Mouse (Mus musculus) cerebellum, postnatal 10 days (tissue): ENCODE results near the gene Gpat2.
A peak's percentile ranks its signal among the peaks of the same experiment; 100 is the strongest.

ENCODE experiments used
- DNase-seq, 2 experiments: peaks; one replicate each; pipeline ENCODE4 v3.0.0; 2021; ENCODE audit warnings: mixed read lengths in 2 of 2

Gpat2 gene

DNA sequence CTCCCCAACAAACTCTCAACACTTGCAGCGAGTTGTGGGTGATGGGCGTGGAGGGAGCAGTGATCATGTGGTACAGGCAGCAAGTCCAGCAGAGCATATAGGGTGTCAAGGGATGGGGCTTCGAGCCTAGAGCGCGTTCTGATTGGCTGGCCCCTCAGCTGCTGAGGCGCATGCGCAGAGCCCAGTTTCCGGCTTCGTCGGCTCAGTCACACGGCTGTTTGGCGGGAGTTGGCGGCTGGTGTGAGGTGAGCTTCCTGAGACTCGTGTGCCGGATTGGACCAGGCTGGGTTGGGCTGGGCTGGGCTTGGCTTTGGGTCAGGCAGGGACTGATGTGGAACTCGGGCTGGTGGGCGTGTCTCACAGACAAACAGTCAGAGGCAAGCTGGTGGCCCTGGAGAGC is at the start of gene Gpat2:
Gene Gpat2, plus strand, starts transcription at position 223 of the 400 bp plus-strand sequence.
- no peak for DNase-seq

DNA sequence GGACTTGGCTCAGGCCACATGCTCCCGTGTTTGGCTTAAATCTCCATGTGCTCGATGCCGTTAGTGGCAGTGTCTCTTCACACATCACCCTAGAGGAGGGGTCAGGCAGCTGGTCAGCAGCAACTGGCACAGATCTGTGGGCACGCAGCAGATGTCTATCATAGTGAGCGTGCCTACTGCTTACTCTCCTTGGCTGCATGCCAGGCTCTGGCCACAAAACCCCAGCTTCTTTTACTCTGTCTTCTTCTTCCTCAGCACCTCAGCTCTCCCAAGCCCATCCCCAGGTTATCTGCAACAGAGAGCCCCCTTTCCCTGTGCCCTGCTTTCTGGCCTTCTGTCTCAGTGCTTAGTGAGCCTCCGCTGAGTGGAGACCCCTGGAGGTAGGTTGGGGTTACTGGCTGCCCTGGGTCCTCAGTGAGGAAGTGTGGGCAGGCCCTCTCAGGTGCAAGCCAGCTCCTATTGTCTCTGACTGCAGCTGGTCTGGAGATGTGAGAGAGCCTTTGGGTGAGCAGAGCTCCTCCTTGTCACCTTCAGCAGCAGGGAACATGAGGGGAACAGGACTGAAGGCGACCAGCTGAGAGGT is 49.1 kb upstream of the Gpat2 start:
- DNase-seq = peak; percentile 42 to 44

DNA sequence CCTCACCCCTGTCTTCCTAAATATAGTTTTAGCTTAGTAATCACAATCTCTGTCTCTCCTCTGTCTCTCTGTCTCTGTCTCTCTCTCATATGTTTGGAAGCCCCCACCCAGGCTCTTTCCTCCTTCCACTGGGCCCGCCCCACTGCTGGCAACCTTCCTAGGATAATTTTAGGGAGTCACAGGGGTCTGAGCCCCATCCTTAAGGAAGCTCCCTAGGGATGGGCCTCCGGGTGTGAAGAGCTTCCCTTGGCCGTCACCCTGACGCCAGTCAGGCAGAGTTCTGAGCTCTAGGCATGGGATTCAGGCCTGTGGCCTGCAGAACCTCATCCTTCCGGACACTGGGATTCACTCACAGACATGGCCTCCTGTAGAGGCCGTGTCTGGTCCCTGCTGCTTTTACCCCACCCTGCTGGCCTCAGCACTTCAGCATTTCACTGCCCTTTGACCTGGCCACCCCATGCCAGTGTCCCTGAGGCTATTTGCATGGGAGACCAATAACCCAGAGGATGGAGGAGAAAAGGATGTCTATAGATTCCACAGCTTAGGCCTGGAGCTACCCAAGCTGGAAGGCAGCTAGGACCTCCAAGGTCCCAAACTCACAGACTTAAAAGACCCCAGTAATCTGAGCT is 48.5 kb upstream of the Gpat2 start:
- no peak for DNase-seq

DNA sequence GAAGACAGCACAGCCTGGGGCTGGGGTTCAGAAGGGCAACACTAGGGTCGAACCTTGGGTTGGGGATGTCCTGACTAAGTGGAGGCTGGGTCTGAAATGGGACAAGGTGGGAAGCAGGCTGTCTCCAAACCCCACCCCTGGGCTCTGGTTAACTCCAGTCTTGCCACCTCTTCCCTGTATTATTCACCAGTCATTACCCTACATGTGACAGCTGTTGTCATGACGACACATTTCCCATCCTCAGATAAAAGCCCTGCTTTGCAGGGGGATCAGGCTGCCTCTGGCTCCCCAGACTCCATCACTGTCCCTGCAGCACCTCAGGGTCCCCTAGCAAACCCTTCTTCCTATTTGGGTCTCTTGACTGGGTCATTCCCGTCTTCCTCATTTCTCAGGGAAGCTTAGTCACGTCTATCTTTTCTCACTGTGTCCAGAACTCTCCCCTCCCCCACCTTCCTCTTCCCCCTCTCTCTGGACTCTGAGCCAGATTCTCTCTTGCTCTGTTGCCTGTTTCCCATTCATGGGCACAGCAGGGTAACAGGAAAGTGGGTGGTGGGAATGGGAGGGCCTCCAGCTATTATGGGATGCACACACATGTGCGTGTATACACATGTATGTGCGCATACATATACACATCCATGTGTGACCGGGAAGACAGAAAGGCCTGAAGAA is 46.9 kb upstream of the Gpat2 start:
- DNase-seq = peak; percentile 20 to 24

DNA sequence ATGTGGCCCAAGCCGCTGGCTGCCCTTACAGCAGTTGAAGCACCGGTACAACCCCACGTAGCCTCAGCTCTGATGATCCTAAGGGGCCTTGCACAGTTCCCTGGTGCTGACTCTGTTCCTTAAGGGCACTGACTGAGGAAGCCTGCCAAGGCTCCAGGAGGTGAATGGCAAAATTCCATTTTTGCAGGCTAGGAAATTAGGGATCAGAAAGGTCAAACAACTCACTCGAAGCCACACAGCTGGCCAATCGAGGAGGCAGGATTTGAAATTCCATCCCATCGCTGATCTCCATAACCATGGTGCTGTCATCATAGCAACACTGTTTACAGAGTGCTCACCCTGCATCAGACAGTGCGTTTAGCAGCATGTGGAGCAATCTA is 46.4 kb upstream of the Gpat2 start:
- DNase-seq = no peak

DNA sequence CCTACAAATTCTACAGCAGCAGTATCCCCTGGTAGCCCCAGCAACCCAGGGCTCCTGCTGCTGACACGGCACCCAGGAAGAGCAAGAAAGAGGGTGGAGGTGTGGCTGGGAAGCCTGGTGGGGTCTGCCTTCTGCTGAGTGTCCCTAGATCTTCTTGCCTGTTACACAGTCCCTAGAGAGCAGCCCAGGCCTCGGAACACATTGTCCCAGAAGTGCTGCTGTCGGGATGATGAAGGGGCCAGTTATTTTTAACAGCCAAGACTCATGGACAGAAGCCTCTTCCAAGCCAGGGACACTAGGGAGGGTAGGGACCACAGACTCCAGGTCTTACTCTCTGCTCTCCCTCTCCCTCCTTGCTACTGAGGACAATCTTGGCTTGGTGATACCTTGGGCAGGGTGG is 45.7 kb upstream of the Gpat2 start:
- no peak for DNase-seq

DNA sequence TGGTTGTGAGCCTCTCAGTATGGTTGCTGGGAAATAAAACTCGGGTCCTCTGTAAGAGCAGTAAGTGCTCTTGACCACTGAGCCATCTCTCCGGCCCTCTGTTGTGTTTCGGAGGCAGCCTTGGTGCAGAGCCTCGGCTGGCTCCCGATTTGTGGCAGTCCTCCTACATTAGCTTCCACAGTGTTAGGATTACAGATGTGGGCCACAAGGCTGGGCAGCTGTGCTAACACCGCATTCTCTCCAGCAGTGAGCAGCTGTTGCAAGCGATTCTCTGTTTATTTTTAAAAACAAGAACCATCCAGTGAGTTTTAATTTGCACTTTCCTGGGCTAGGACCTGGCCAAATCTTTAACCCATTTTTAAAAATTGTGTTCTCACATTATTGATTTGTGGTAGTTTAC is 41.1 kb upstream of the Gpat2 start:
- DNase-seq = no peak

DNA sequence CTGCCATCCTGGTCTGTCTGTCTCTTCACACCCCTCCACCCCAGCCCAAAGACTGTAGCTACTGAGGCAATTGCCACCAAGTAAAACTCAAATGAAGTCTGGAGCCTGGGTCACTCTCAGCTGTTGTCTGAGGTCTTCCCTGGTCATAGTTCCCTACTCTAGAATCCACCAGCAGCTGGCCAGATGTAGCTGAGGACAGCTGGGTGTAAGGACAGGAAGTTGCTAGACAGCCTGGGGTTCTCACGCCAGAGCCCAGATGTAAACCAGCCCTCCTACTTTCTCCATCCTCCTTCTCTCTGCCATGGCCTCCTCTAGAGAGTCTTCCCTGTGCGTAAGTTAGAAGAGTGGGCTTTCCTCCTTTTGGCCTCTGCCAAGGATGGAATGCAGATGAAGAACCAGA is 37.5 kb upstream of the Gpat2 start:
- DNase-seq = no peak

DNA sequence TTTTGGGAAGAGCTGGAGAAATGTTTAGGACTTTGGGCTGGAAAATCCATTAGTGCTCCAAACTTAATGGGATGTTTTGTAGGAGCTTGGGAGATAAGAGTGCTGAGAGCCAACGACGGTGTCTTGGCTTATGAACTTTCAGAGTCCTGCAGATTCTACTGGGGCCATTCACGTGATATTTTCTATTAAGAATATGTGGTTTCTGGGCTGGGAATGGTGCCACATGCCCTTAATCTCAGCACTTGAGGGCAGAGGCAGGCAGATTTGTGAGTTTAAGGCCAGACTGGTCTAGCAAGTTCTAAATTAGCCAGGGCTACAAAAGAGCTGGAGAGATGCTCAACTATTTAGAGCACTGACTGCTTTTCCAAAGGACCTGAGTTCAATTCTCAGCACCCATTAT is 34.6 kb upstream of the Gpat2 start:
- no peak for DNase-seq

DNA sequence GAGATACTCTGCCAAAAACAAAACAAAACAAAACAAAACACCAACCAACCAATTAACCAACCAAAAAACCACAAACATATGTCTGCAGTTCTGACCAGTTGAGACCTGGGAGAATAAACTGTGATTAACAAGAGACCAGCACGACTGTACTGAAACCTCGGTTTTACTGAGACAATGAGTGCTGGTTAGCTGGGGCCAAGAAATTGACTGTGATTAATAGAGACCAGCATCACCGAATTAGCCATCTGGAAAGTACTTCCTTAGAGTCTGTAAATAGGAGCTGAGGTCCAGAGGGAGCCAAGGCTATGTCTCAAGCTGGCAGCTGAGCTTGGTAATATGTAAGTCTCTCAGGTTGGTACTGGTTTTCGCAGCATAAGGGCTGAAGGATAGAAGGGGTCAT is 34.2 kb upstream of the Gpat2 start:
- no peak for DNase-seq

DNA sequence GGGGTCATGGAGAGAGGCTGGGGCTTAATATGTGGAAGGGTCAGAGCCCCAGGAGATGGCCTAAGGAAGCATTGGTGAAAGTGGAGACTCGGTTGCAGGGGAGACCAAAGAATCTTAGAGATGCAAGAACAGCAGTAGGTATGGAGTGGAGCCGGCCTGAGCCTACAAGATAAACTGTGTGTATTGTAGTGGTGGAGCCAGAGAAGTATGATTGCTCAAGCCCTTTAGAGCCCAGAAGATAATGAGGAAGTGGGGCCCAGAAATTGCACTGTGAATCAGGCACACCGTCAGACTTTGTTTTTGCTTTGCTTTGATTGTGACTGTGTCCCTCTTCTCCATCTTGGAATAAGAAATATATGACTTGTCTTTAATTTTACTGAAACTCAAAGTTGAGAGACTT is 33.7 kb upstream of the Gpat2 start:
- DNase-seq = no peak

DNA sequence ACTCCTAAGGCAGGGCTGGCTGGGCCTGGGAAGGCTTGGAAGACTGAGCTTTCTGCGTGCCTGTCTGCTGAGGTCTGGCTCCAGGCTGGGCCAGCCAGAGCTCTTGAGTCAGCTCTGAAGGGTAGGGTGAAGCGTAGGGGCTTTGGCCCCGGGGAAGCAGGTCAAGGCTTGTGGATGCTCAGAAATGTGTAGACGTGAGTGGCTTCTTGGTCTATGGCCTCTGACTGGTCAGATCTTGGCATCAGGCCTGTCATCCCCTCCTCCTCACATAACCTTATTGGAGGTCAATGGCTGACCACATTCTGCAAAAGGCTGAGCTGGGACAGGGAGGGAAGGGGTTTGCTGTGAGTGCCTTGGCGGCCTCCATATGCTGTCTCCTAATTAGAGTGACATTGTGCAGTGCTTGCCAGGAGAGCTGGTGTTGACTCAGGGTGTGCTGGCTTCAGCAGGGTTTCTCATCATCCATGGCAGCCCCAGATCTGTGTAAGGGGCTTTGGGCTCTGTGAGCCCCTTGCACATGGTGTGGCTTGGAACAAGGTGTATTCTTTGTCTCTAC is 30.3 kb upstream of the Gpat2 start:
- DNase-seq = no peak

DNA sequence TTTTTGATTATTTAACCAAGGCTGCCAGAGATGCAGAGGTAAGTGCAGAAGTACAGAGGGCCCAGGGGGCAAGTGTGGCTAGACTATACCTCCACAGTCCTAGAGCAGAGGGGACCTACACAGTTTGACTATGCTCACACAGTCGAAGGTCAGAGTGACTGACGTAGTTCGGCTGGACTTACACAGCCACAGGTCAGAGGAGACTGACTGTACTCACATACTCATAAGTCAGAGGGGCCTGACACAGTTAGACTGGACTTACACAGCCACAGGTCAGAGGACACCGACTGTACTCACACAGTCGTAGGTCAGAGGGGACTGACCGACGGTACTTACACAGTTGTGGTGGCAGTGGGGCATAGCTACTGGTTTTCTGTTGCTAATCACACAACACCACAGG is 26.3 kb upstream of the Gpat2 start:
- DNase-seq = no peak

DNA sequence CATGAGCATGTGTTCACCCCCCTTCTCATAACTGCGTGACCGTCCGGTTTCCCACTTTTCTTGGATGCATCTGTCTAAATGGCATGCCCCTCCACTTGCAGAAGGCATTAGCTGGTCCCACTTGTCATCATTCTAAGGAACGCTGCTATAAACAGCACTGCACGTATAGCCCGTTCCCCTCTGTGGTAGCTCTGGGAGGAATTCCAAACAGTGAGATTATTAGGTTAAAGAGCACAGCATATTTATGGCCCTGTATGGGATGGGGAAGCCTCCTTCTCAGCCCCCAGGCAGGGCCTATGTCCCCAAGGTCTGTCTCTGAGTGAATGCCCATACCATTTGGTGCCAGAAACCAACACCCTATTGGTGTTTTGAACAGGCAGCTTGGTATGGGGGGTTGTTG is 13.9 kb upstream of the Gpat2 start:
- DNase-seq = no peak

DNA sequence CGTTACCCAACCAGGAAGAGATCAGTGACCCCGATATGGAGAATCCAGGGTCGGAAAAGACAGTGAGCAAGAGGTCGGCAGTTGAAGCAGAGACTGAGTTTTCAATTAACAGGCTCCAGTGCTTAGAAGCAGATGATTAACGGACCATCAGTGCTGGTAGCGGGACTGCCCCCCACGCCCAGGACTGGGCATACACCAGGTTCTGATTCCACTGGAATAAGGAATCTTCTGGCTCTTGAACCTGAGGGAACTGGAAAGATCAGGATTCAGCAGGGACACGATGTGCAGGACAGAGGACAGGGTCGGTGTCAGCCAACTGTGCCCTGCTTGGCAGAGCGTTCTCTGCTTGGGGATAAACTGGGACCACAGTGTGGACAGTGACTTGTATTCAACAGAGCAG is 9.2 kb upstream of the Gpat2 start:
- DNase-seq = no peak

DNA sequence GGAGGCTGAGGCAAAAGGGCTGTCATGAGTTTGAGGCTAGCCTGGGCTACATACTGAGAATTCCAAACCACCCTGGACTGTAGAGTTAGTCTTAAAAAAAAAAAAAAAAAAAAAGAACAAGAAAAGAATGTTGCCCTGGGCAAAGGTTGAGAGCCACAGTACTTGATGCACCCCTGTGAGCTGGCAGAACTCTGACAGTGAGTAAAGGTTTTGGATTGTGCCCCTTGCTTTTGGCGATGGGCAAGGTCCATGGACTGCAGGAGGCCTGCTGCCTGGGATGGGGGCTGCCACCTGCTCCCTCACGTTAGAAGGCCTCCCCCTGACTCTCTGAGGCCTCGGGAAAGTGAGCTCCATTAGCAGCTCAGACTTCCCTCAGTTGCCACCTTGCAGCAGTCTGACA is 8.3 kb upstream of the Gpat2 start:
- DNase-seq = no peak

DNA sequence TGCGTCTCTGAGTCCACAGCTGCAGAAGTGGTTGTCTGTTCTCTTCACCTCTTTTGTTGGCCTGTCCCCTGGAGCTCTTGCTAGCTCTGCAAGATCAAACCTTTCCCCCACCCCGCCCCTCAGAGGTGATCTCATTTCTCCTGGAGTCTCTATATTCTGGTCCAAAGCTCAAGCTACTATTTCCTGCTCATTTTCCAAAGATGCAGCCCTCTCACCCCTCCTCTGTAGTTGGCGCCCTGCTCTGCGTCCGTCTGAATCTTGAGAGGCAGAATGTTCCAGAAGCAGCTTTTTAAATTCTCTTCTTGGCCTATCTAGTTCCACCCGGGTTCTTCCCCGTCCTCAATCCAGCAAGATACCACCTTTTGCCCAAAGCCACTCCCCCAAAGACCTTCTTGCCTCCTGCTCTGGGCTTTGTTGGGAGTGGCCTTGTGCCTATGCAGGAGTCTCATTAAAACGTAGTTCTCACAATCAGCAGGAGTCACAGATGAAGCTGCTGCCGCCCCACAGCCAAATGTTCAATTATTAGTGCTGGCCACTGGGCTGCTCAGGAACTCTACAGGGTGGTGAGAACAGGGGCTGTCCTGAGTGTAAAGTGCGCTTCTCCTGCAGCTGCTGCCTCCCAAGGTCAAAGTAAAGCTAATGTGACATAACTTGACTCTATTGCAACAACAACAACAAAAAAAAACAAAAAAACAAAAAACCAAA is 6.6 kb upstream of the Gpat2 start:
- DNase-seq = no peak

DNA sequence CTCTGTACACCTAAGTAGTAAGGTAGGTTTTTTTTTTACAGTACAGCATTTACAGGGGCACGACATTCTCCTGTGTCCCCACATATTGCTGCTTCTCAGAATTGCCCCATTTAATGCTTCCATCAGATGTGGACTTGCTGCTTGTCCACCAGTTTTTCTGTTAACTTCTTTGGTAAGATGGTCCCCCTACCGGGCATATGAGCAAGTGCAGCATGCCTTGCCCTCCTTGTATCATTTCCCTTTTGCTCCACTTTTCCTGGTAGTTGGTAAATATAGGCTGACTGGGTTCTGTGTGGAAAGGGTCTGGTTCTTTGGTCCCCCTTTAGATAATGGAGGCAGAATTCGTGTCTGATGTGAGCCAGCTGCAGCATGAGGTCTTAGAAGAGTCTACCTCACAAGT is 5.2 kb downstream of the Gpat2 start:
- peak; percentile 62 to 69 for DNase-seq

DNA sequence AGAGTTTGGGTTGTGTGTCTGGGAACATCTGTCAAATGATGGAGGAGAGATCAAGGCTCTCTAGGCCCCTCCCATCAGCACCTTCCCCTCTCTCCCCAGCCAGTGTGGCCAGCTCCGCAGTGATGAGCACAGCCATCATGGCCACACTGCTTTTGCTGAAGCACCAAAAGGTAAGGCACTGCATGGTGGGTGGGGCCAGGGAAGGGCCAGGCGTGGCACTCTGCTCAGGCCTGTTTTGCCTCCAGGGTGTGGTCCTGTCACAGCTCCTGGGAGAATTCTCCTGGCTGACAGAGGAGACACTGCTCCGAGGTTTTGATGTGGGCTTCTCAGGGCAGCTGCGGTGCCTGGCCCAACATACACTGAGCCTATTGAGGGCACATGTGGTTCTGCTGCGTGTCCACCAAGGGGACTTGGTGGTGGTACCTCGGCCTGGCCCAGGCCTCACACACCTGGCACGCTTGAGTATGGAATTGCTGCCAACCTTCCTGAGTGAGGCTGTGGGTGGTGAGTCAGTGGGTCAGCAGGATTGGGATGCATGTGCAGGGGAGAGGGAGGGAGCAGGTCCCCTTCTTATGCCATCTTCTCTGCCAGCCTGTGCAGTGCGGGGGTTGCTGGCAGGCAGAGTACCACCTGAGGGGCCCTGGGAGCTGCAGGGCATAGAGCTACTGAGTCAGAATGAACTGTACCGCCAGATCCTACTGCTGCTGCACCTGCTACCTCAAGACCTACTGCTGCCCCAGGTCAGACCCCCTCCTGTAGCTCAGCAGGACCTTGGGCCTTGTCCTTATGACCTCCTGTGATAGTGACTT is 8.7 kb downstream of the Gpat2 start:
- DNase-seq = peak; percentile 54 to 81

DNA sequence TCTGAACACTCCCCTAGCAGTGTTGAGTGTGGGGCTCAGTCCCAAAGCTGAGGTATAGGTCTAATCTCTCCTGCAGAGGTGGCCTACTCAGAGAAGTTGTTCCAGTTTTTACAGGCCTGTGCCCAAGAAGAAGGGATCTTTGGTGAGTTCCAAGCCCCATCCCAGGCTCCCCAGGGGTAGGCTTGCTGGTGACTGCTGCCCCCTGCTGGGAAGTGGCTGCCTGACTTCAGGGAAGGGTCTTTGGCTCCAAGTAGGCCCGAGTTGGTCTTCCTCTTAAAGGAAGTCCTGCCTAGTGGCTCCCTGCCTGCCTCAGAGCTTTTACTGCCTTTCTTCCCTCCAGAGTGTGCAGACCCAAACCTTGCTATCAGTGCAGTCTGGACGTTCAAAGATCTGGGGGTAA is 10.1 kb downstream of the Gpat2 start:
- peak; percentile 60 for DNase-seq

DNA sequence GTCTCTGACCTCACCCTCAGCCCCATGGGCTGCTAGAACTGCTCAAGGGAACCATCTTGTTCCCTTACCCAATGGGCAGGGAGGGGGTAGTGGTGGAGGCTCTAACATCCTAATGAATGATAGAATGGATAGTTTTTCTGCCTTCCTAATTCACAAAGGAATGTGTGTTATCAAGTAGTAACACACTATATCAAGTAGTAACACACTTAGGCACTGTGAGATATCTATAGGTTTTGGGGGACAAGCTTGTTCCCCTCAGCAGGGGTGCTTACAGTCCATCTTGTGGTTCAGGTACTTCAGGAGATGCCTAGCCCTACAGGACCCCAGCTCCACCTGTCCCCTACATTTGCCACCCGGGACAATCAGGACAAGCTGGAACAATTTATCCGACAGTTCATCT is 10.6 kb downstream of the Gpat2 start:
- DNase-seq = no peak

DNA sequence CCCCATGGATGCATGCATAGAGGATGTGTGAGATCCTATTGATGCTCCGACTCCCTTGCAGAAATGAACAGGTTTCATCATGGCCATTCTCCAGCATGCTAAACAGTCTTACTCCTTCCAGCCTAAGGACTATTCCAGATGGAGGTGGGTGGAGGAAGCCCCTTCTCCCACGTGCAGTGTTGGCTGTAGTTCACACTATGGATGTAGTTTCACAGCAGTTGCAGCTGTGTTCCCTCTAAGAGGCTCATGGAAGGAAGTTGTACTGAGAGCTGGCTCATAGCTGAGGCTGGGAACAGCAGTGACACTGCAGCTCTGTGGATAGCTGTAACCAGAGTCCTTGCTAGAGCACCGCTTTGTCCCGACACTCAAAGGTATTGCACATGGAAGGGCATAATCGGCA is 12.7 kb downstream of the Gpat2 start:
- DNase-seq = no peak
